8 mouse cellular contexts compared by ENCODE assay signal in genomic region chr19:8944750-8945149, GRCm38 (mm10). TPM values are rescaled to one million over a fixed set of nuclear protein-coding genes. Genes with fewer than 3 reads are reported as not detected.
DNase-seq lines count a peak whose midpoint lies in the region; ATAC-seq and TF ChIP-seq lines count a peak whose summit lies in the region.

No protein-coding gene starts in this region.

- H3K36me3 ChIP-seq in forebrain, postnatal 0 days (ENCODE audit: insufficient read depth), result peaks cover 49% of the 10 kb centered on the region
- peaks cover 55% of the 10 kb centered on the region for H3K36me3 ChIP-seq in hindbrain, embryonic 12.5 days
- H3K36me3 ChIP-seq in limb, embryonic 15.5 days, result peaks cover 46% of the 10 kb centered on the region
- peaks cover 43% of the 10 kb centered on the region for H3K36me3 ChIP-seq in myocyte (ENCODE audit: control insufficient read depth, insufficient read depth)

- WGBS in forebrain, postnatal 0 days, result 19% methylated on average over 5 of the region's 5 CpGs
- 43% methylated on average over 5 of the region's 5 CpGs for WGBS in hindbrain, embryonic 12.5 days
- WGBS in limb, embryonic 15.5 days, result 26% methylated on average over 5 of the region's 5 CpGs

- TF ChIP-seq CTCF in forebrain, postnatal 0 days (IDR thresholded peaks at IDR 0.05; ENCODE audit: low read depth), result no peak

- no peak for TF ChIP-seq POLR2A in myocyte (IDR thresholded peaks at IDR 0.05; ENCODE audit: insufficient read length, low read depth)

- H3K4me1 ChIP-seq in forebrain, postnatal 0 days (ENCODE audit: insufficient read depth), result peaks cover 9% of the 10 kb centered on the region; the same call in 1 of the 2 replicates
- H3K4me1 ChIP-seq in hindbrain, embryonic 12.5 days, result peaks cover 24% of the 10 kb centered on the region
- peaks cover 37% of the 10 kb centered on the region for H3K4me1 ChIP-seq in limb, embryonic 15.5 days

- H3K27me3 ChIP-seq in forebrain, postnatal 0 days (ENCODE audit: insufficient read depth, low read length), result no peaks in the 10 kb centered on the region
- H3K27me3 ChIP-seq in hindbrain, embryonic 12.5 days, result no peaks in the 10 kb centered on the region
- H3K27me3 ChIP-seq in limb, embryonic 15.5 days, result no peaks in the 10 kb centered on the region
- no peaks in the 10 kb centered on the region for H3K27me3 ChIP-seq in myocyte (ENCODE audit: control insufficient read depth, insufficient read depth, insufficient read length)

- no peak overlapping the region for H3K4me2 ChIP-seq in forebrain, postnatal 0 days (ENCODE audit: low read depth)
- H3K4me2 ChIP-seq in hindbrain, embryonic 12.5 days (replicated peaks), result peak overlapping the region; percentile 35
- H3K4me2 ChIP-seq in limb, embryonic 15.5 days, result peak overlapping the region; percentile 64
- peak overlapping the region; percentile 80 for H3K4me2 ChIP-seq in myocyte (ENCODE audit: low read depth)

- ATAC-seq in forebrain, postnatal 0 days, result no peak
- no peak for ATAC-seq in hindbrain, embryonic 12.5 days (ENCODE audit: low FRiP score)
- ATAC-seq in limb, embryonic 15.5 days (ENCODE audit: insufficient number of reproducible peaks, low FRiP score, low TSS enrichment, low read depth), result no peak

- H3ac ChIP-seq in myocyte (ENCODE audit: control insufficient read depth, insufficient read length), result no peak overlapping the region

- peak; percentile 62 to 85 for DNase-seq in cerebellum, postnatal 14 days
- no peak for DNase-seq in cerebellum, adult 11-12 months
- peak; percentile 92 for DNase-seq in adrenal gland, postnatal 10 days
- DNase-seq in forebrain, postnatal 0 days, result peak; percentile 53
- peak; percentile 47 for DNase-seq in yolk sac, embryonic 10.5 days (ENCODE audit: low spot score)

- no peak overlapping the region for H3K9ac ChIP-seq in forebrain, postnatal 0 days
- H3K9ac ChIP-seq in hindbrain, embryonic 12.5 days, result no peak overlapping the region
- H3K9ac ChIP-seq in limb, embryonic 15.5 days, result no peak overlapping the region

- H3K27ac ChIP-seq in forebrain, postnatal 0 days (ENCODE audit: low read depth, low read length), result no peak overlapping the region
- no peak overlapping the region for H3K27ac ChIP-seq in hindbrain, embryonic 12.5 days
- H3K27ac ChIP-seq in limb, embryonic 15.5 days, result peak overlapping the region; percentile 54

- H3K4me3 ChIP-seq in forebrain, postnatal 0 days (ENCODE audit: low read depth, low read length), result no peak overlapping the region
- 0 out of 2 replicates have a peak overlapping the region, but pooled peaks have one; percentile 4 for H3K4me3 ChIP-seq in hindbrain, embryonic 12.5 days
- H3K4me3 ChIP-seq in limb, embryonic 15.5 days, result peak overlapping the region; percentile 90
- peak overlapping the region; percentile 94 for H3K4me3 ChIP-seq in myocyte

- peaks cover 28% of the 10 kb centered on the region for H3K79me2 ChIP-seq in myocyte (ENCODE audit: control insufficient read depth, insufficient read depth)

- no peaks in the 10 kb centered on the region for H3K9me3 ChIP-seq in forebrain, postnatal 0 days (ENCODE audit: low read length)
- H3K9me3 ChIP-seq in hindbrain, embryonic 12.5 days (replicated peaks), result no peaks in the 10 kb centered on the region
- no peaks in the 10 kb centered on the region for H3K9me3 ChIP-seq in limb, embryonic 15.5 days

TF ChIP-seq in myocyte, 11 proteins besides CTCF, POLR2A, EP300 and RAD21:
- no peak for TF ChIP-seq TCF3 (IDR thresholded peaks at IDR 0.05; ENCODE audit: insufficient read length, low read depth)
- no peak for TF ChIP-seq MAX (IDR thresholded peaks at IDR 0.05; ENCODE audit: low read depth)
- TF ChIP-seq REST (IDR thresholded peaks at IDR 0.05; ENCODE audit: insufficient read depth, insufficient read length), result no peak
- TF ChIP-seq SRF (IDR thresholded peaks at IDR 0.05; ENCODE audit: control insufficient read depth, insufficient read length, low read depth), result no peak
- no peak for TF ChIP-seq MYOG (IDR thresholded peaks at IDR 0.05; ENCODE audit: control insufficient read depth in 1 of 3, insufficient read depth in 1 of 3, insufficient read length in 2 of 3, low read depth in 2 of 3)
- TF ChIP-seq MYOD1 (IDR thresholded peaks at IDR 0.05; ENCODE audit: control insufficient read depth in 1 of 3, insufficient read length in 2 of 3, low read depth in 2 of 3), result no peak
- no peak for TF ChIP-seq POLR2AphosphoS2 (IDR thresholded peaks at IDR 0.05; ENCODE audit: insufficient read length, low read depth)

RNA-seq across cellular contexts. Expression of gene Mta2, which starts 3.1 kb away (rescaled TPM):
- 100 to 1,000 TPM in 1 of 2 experiments, 10 to 100 TPM in 1; 94.8 to 111 TPM for total RNA-seq in adrenal gland, postnatal 10 days (2021)
- 71.2 and 86.4 TPM in 2 replicates for total RNA-seq in forebrain, postnatal 0 days (2014; rRNA removed)
- 87.8 and 91.3 TPM in 2 replicates for polyA plus RNA-seq in forebrain, postnatal 0 days (2015; fragmentation: Nextera tagmentation; extraction: Ambion mirVana)
- polyA plus RNA-seq in hindbrain, embryonic 12.5 days (2016; fragmentation: Nextera tagmentation; extraction: Ambion mirVana), result 174 and 185 TPM in 2 replicates
- polyA plus RNA-seq in limb, embryonic 15.5 days (2015; fragmentation: Nextera tagmentation; extraction: Ambion mirVana), result 155 and 160 TPM in 2 replicates
- 81.5 TPM for polyA plus RNA-seq in myocyte (2012; fragmentation: generic; extraction: Trizol)

RNA-seq across cellular contexts. Expression of gene Tut1, which starts 8.9 kb away (rescaled TPM):
- 10 to 100 TPM; 17.4 to 19.3 TPM for total RNA-seq in adrenal gland, postnatal 10 days (2021)
- 20.8 and 24.5 TPM in 2 replicates for total RNA-seq in forebrain, postnatal 0 days (2014; rRNA removed)
- 14.8 and 17.6 TPM in 2 replicates for polyA plus RNA-seq in forebrain, postnatal 0 days (2015; fragmentation: Nextera tagmentation; extraction: Ambion mirVana)
- 32.3 and 35.7 TPM in 2 replicates for polyA plus RNA-seq in hindbrain, embryonic 12.5 days (2016; fragmentation: Nextera tagmentation; extraction: Ambion mirVana)
- 29.3 and 30.0 TPM in 2 replicates for polyA plus RNA-seq in limb, embryonic 15.5 days (2015; fragmentation: Nextera tagmentation; extraction: Ambion mirVana)
- polyA plus RNA-seq in myocyte (2012; fragmentation: generic; extraction: Trizol), result 24.9 TPM

RNA-seq across cellular contexts. Expression of gene Eml3, which starts 15.4 kb away (rescaled TPM):
- total RNA-seq in adrenal gland, postnatal 10 days (2021), result 10 to 100 TPM; 43.6 to 53.3 TPM
- total RNA-seq in forebrain, postnatal 0 days (2014; rRNA removed), result 5.1 and 7.3 TPM in 2 replicates
- polyA plus RNA-seq in forebrain, postnatal 0 days (2015; fragmentation: Nextera tagmentation; extraction: Ambion mirVana), result 7.5 and 8.1 TPM in 2 replicates
- 17.0 and 17.1 TPM in 2 replicates for polyA plus RNA-seq in hindbrain, embryonic 12.5 days (2016; fragmentation: Nextera tagmentation; extraction: Ambion mirVana)
- polyA plus RNA-seq in limb, embryonic 15.5 days (2015; fragmentation: Nextera tagmentation; extraction: Ambion mirVana), result 41.8 and 42.7 TPM in 2 replicates
- 14.7 TPM for polyA plus RNA-seq in myocyte (2012; fragmentation: generic; extraction: Trizol)

RNA-seq across cellular contexts. Expression of gene Rom1, which starts 15.6 kb away (rescaled TPM):
- total RNA-seq in adrenal gland, postnatal 10 days (2021), result 10 to 100 TPM; 17.4 to 24.0 TPM
- 2.3 and 3.5 TPM in 2 replicates for total RNA-seq in forebrain, postnatal 0 days (2014; rRNA removed)
- polyA plus RNA-seq in forebrain, postnatal 0 days (2015; fragmentation: Nextera tagmentation; extraction: Ambion mirVana), result 2.4 and 3.3 TPM in 2 replicates
- 1.8 and 3.2 TPM in 2 replicates for polyA plus RNA-seq in hindbrain, embryonic 12.5 days (2016; fragmentation: Nextera tagmentation; extraction: Ambion mirVana)
- 4.0 and 4.6 TPM in 2 replicates for polyA plus RNA-seq in limb, embryonic 15.5 days (2015; fragmentation: Nextera tagmentation; extraction: Ambion mirVana)
- polyA plus RNA-seq in myocyte (2012; fragmentation: generic; extraction: Trizol), result 6.0 TPM

RNA-seq across cellular contexts. Expression of gene Eef1g, which starts 22.1 kb away (rescaled TPM):
- 100 to 1,000 TPM; 355 to 407 TPM for total RNA-seq in adrenal gland, postnatal 10 days (2021)
- 524 and 615 TPM in 2 replicates for total RNA-seq in forebrain, postnatal 0 days (2014; rRNA removed)
- polyA plus RNA-seq in forebrain, postnatal 0 days (2015; fragmentation: Nextera tagmentation; extraction: Ambion mirVana), result 250 and 269 TPM in 2 replicates
- 352 and 372 TPM in 2 replicates for polyA plus RNA-seq in hindbrain, embryonic 12.5 days (2016; fragmentation: Nextera tagmentation; extraction: Ambion mirVana)
- polyA plus RNA-seq in limb, embryonic 15.5 days (2015; fragmentation: Nextera tagmentation; extraction: Ambion mirVana), result 467 and 482 TPM in 2 replicates
- polyA plus RNA-seq in myocyte (2012; fragmentation: generic; extraction: Trizol), result 896 TPM
